Comparison of ENCODE assay signal across 8 mouse cellular contexts in genomic region chr7:92027049-92027448, GRCm38 (mm10).
A peak's percentile ranks its signal among the peaks of the same experiment; 100 is the strongest.
DNase-seq lines count a peak whose midpoint lies in the region; ATAC-seq and TF ChIP-seq lines count a peak whose summit lies in the region.

No protein-coding gene starts in this region.

- H3K27me3 ChIP-seq in E14TG2a.4 (ENCODE audit: insufficient read depth, low read length): no peaks in the 10 kb centered on the region
- H3K27me3 ChIP-seq in forebrain, embryonic 11.5 days (ENCODE audit: control insufficient read depth, insufficient read depth, low read length): no peaks in the 10 kb centered on the region
- no peaks in the 10 kb centered on the region for H3K27me3 ChIP-seq in kidney, embryonic 16.5 days (ENCODE audit: insufficient read depth, low read length)
- no peaks in the 10 kb centered on the region for H3K27me3 ChIP-seq in liver, embryonic 13.5 days

- no peaks in the 10 kb centered on the region for H3K9me3 ChIP-seq in E14TG2a.4 (ENCODE audit: low read length)
- H3K9me3 ChIP-seq in forebrain, embryonic 11.5 days (ENCODE audit: control insufficient read depth, low read length): no peaks in the 10 kb centered on the region
- no peaks in the 10 kb centered on the region for H3K9me3 ChIP-seq in kidney, embryonic 16.5 days (ENCODE audit: low read length)
- no peaks in the 10 kb centered on the region for H3K9me3 ChIP-seq in liver, embryonic 13.5 days (replicated peaks)

- H3K9ac ChIP-seq in forebrain, embryonic 11.5 days (ENCODE audit: low read length): no peak overlapping the region
- H3K9ac ChIP-seq in kidney, embryonic 16.5 days (replicated peaks; ENCODE audit: low read length): no peak overlapping the region
- no peak overlapping the region for H3K9ac ChIP-seq in liver, embryonic 13.5 days

- peak; percentile 82 for ATAC-seq in forebrain, embryonic 11.5 days (replicated peaks; ENCODE audit: low FRiP score)
- peak; percentile 71; the same call in 1 of the 2 replicates for ATAC-seq in kidney, embryonic 16.5 days (ENCODE audit: low FRiP score, low TSS enrichment)
- no peak for ATAC-seq in liver, embryonic 13.5 days (ENCODE audit: low read depth)

- peak; percentile 79 for TF ChIP-seq CTCF in E14TG2a.4 (conservative IDR thresholded peaks at IDR 0.05; ENCODE audit: low read length)

- 40% methylated on average over 7 of the region's 7 CpGs for WGBS in forebrain, embryonic 11.5 days
- WGBS in kidney, embryonic 16.5 days: 40% methylated on average over 7 of the region's 7 CpGs
- 35% methylated on average over 7 of the region's 7 CpGs for WGBS in liver, embryonic 13.5 days (ENCODE audit: insufficient replicate concordance)

- H3K4me1 ChIP-seq in E14TG2a.4 (replicated peaks; ENCODE audit: low read depth, low read length): no peaks in the 10 kb centered on the region
- H3K4me1 ChIP-seq in forebrain, embryonic 11.5 days (replicated peaks; ENCODE audit: control insufficient read depth, insufficient read depth, low read length): no peaks in the 10 kb centered on the region
- H3K4me1 ChIP-seq in kidney, embryonic 16.5 days (ENCODE audit: insufficient read depth, low read length): no peaks in the 10 kb centered on the region
- no peaks in the 10 kb centered on the region for H3K4me1 ChIP-seq in liver, embryonic 13.5 days (replicated peaks)

- DNase-seq in 3134 (ENCODE audit: extremely low read depth, insufficient read length, low spot score): peak; percentile 1
- DNase-seq in c-Kit-positive CD71-positive TER-119-negative erythroid progenitor cells, embryonic 14.5 days (ENCODE audit: low read depth): peak; percentile 20
- DNase-seq in forebrain, embryonic 11.5 days (ENCODE audit: low spot score): peak; percentile 84
- peak; percentile 2 for DNase-seq in liver, embryonic 13.5 days
- peak; percentile 53 for DNase-seq in retina, adult 2 months (ENCODE audit: low read depth, low spot score)
- DNase-seq in T-cell, adult 2 months (ENCODE audit: low spot score): no peak

- H3K4me2 ChIP-seq in forebrain, embryonic 11.5 days (ENCODE audit: low read depth, low read length, severe bottlenecking): no peak overlapping the region
- no peak overlapping the region for H3K4me2 ChIP-seq in kidney, embryonic 16.5 days (replicated peaks; ENCODE audit: low read depth, low read length)
- no peak overlapping the region for H3K4me2 ChIP-seq in liver, embryonic 13.5 days

- H3K4me3 ChIP-seq in E14TG2a.4 (replicated peaks; ENCODE audit: low read length): no peak overlapping the region
- no peak overlapping the region for H3K4me3 ChIP-seq in forebrain, embryonic 11.5 days (ENCODE audit: low read depth, low read length)
- no peak overlapping the region for H3K4me3 ChIP-seq in kidney, embryonic 16.5 days (ENCODE audit: low read length)
- H3K4me3 ChIP-seq in liver, embryonic 13.5 days (replicated peaks): no peak overlapping the region

- H3K27ac ChIP-seq in forebrain, embryonic 11.5 days (ENCODE audit: low read depth, low read length): no peak overlapping the region
- no peak overlapping the region for H3K27ac ChIP-seq in kidney, embryonic 16.5 days (ENCODE audit: low read length)
- no peak overlapping the region for H3K27ac ChIP-seq in liver, embryonic 13.5 days

- H3K36me3 ChIP-seq in E14TG2a.4 (ENCODE audit: insufficient read depth, low read length): no peaks in the 10 kb centered on the region
- no peaks in the 10 kb centered on the region for H3K36me3 ChIP-seq in forebrain, embryonic 11.5 days (ENCODE audit: control insufficient read depth, insufficient read depth, low read length)
- no peaks in the 10 kb centered on the region for H3K36me3 ChIP-seq in kidney, embryonic 16.5 days (ENCODE audit: insufficient read depth, low read length)
- H3K36me3 ChIP-seq in liver, embryonic 13.5 days: no peaks in the 10 kb centered on the region
